ENCODE assay signal across 29 mouse cellular contexts in genomic region chr12:40140706-40141105, GRCm38 (mm10). TPM values are rescaled to one million over a fixed set of nuclear protein-coding genes. Genes with fewer than 3 reads are reported as not detected.
DNase-seq lines count a peak whose midpoint lies in the region; ATAC-seq and TF ChIP-seq lines count a peak whose summit lies in the region.
"Had no signal": no experiment of that assay in that cellular context is flagged by ENCODE, and none has a peak within 500 bp of the region (broad histone marks: within the 10 kb centered on the region; RNA-seq: fewer than 3 reads in every experiment).

No protein-coding gene starts in this region.

- ATAC-seq in granulocyte monocyte progenitor cell, adult 5-6 weeks (replicated peaks; ENCODE audit: poor library complexity, severe bottlenecking) = peak; percentile 91
- peak; percentile 81 for ATAC-seq in neutrophil, adult 5-6 weeks (ENCODE audit: extremely low read depth, insufficient number of reproducible peaks, low FRiP score, poor library complexity, severe bottlenecking)
- ATAC-seq: activated CD4-positive, CD25-positive, alpha-beta regulatory T cell, adult 4 months; forebrain, embryonic 14.5 days; Patski had no signal

- peak; percentile 84 for TF ChIP-seq EP300 in CH12.LX (IDR thresholded peaks at IDR 0.05; ENCODE audit: low read length)

- peak; percentile 71 for DNase-seq in A20 (ENCODE audit: low read depth, low spot score)
- DNase-seq in CH12.LX (ENCODE audit: extremely low read depth) = peak; percentile 55
- DNase-seq in cerebellum, adult 11 months = no peak
- no peak for DNase-seq in adrenal gland, adult 18-20 months (ENCODE audit: low spot score in 2 of 2)
- DNase-seq in adrenal gland, postnatal 14 days = no peak
- no peak for DNase-seq in retina, embryonic 14.5 days (ENCODE audit: low spot score)
- DNase-seq: adrenal gland, adult 2 months; adrenal gland, postnatal 36 days; cerebellum, adult 11-12 months; cerebellum, adult 9-11 months; cerebellum, postnatal 36 days; gastrocnemius, adult 2 months; gastrocnemius, postnatal 25 days; heart, adult 18-20 months; heart, postnatal 14 days; kidney, adult 11 months had no signal

- in situ Hi-C loops in CH12.LX (cut with MboI; ENCODE audit: low pct_ligation_motif_present, low pct_unique_long_range_greater_than_20kb, low sequenced_read_pairs) = no loop called here

- H3K79me2 ChIP-seq in CH12.LX (replicated peaks; ENCODE audit: control insufficient read depth, extremely low read depth, insufficient read depth, poor library complexity, severe bottlenecking) = no peaks in the 10 kb centered on the region

- H3K9ac ChIP-seq in CH12.LX (ENCODE audit: insufficient read depth, low read depth) = no peak overlapping the region
- H3K9ac ChIP-seq: embryonic facial prominence, embryonic 15.5 days; heart, embryonic 15.5 days; hindbrain, embryonic 14.5 days had no signal

- dilution Hi-C loops in CH12.LX (cut with MboI; ENCODE audit: extremely low pct_ligation_motif_present, extremely low pct_unique_long_range_greater_than_20kb, low sequenced_read_pairs) = no loop called here

- H3K4me1 ChIP-seq in CH12.LX (ENCODE audit: control insufficient read depth in 1 of 2, insufficient read depth in 2 of 2) = peaks cover 0 to 15% of the 10 kb centered on the region in 2 experiments; a peak in 1 of 4 replicates
- H3K4me1 ChIP-seq: embryonic facial prominence, embryonic 15.5 days; forebrain, embryonic 10.5 days; heart, embryonic 15.5 days; hindbrain, embryonic 10.5 days had no signal

- H3K4me2 ChIP-seq in CH12.LX (ENCODE audit: insufficient read depth, low read depth, poor library complexity, severe bottlenecking) = 0 out of 2 replicates have a peak overlapping the region, but pooled peaks have one; percentile 27
- H3K4me2 ChIP-seq: embryonic facial prominence, embryonic 15.5 days; heart, embryonic 11.5 days; heart, embryonic 15.5 days; hindbrain, embryonic 14.5 days had no signal

- H3K27me3 ChIP-seq in CH12.LX (replicated peaks) = no peaks in the 10 kb centered on the region
- H3K27me3 ChIP-seq: embryonic facial prominence, embryonic 15.5 days; heart, embryonic 15.5 days; Patski had no signal

- H3K4me3 ChIP-seq in CH12.LX (replicated peaks in 1 of 3; ENCODE audit: low read depth in 2 of 3, low read length in 2 of 3, poor library complexity in 1 of 3) = no peak overlapping the region
- H3K4me3 ChIP-seq: embryonic facial prominence, embryonic 15.5 days; erythroblast, embryonic 14.5 days; forebrain, embryonic 10.5 days; gastrocnemius, adult 2 months; heart, embryonic 15.5 days; hindbrain, embryonic 10.5 days had no signal

- no peak for TF ChIP-seq RAD21 in CH12.LX (IDR thresholded peaks at IDR 0.05; ENCODE audit: low read depth, low read length)

- no peak overlapping the region for H3K27ac ChIP-seq in CH12.LX (ENCODE audit: insufficient read depth, low read depth)
- H3K27ac ChIP-seq: embryonic facial prominence, embryonic 15.5 days; forebrain, embryonic 10.5 days; gastrocnemius, adult 2 months; heart, embryonic 15.5 days; hindbrain, embryonic 10.5 days; hindbrain, embryonic 14.5 days had no signal

- H3K9me3 ChIP-seq in CH12.LX (replicated peaks; ENCODE audit: low read length) = peaks cover 3% of the 10 kb centered on the region
- H3K9me3 ChIP-seq: embryonic facial prominence, embryonic 15.5 days; forebrain, embryonic 10.5 days; heart, embryonic 15.5 days; hindbrain, embryonic 10.5 days had no signal

- no peaks in the 10 kb centered on the region for H3K36me3 ChIP-seq in CH12.LX (replicated peaks in 1 of 2; ENCODE audit: control insufficient read depth in 1 of 2, insufficient read depth in 1 of 2, low read length in 1 of 2)
- H3K36me3 ChIP-seq: embryonic facial prominence, embryonic 15.5 days; forebrain, embryonic 10.5 days; heart, embryonic 15.5 days; hindbrain, embryonic 10.5 days had no signal

- no peak for TF ChIP-seq POLR2A in CH12.LX (IDR thresholded peaks at IDR 0.05; ENCODE audit: low read depth, low read length)

- TF ChIP-seq CTCF in CH12.LX (conservative IDR thresholded peaks at IDR 0.05 in 1 of 2, IDR thresholded peaks at IDR 0.05 in 1 of 2; ENCODE audit: low read depth in 2 of 2, low read length in 2 of 2) = no peak

TF ChIP-seq in CH12.LX, 34 proteins besides CTCF, POLR2A, EP300 and RAD21:
- TF ChIP-seq ETS1 (conservative IDR thresholded peaks at IDR 0.05; ENCODE audit: low read depth, low read length) (peak; percentile 88), UBTF (IDR thresholded peaks at IDR 0.05; ENCODE audit: low read depth, low read length) (no peak), MYC (IDR thresholded peaks at IDR 0.05; ENCODE audit: low read depth, low read length) (no peak), MAX (IDR thresholded peaks at IDR 0.05; ENCODE audit: low read length) (no peak), BHLHE40 (IDR thresholded peaks at IDR 0.05; ENCODE audit: low read depth, low read length) (peak; percentile 57; the same call in 1 of the 2 replicates), ZKSCAN1 (IDR thresholded peaks at IDR 0.05; ENCODE audit: borderline replicate concordance, low read depth, low read length) (no peak), E2F4 (IDR thresholded peaks at IDR 0.05; ENCODE audit: insufficient replicate concordance, low read depth, low read length) (no peak), ELF1 (IDR thresholded peaks at IDR 0.05; ENCODE audit: low read depth, low read length) (0 out of 2 replicates have a peak, but pooled peaks have one; percentile 36), JUND (conservative IDR thresholded peaks at IDR 0.05; ENCODE audit: low read depth, low read length) (0 out of 2 replicates have a peak, but pooled peaks have one; percentile 23), ZC3H11A (IDR thresholded peaks at IDR 0.05; ENCODE audit: low read depth, low read length) (no peak), GABPA (IDR thresholded peaks at IDR 0.05; ENCODE audit: insufficient replicate concordance, low read depth, low read length) (no peak), RCOR1 (conservative IDR thresholded peaks at IDR 0.05; ENCODE audit: low read depth, low read length) (0 out of 2 replicates have a peak, but pooled peaks have one; percentile 45), TCF12 (IDR thresholded peaks at IDR 0.05; ENCODE audit: low read depth, low read length) (no peak), SIN3A (IDR thresholded peaks at IDR 0.05; ENCODE audit: low read length) (no peak), POLR2AphosphoS2 (IDR thresholded peaks at IDR 0.05; ENCODE audit: low read depth, low read length) (no peak), MAFK (IDR thresholded peaks at IDR 0.05; ENCODE audit: insufficient replicate concordance, low read length) (no peak), IRF4 (IDR thresholded peaks at IDR 0.05; ENCODE audit: low read depth, low read length) (0 out of 2 replicates have a peak, but pooled peaks have one; percentile 25), MEF2A (IDR thresholded peaks at IDR 0.05; ENCODE audit: borderline replicate concordance, low read depth, low read length) (no peak; the same call in 1 of the 2 replicates)

RNA-seq across cellular contexts. Expression of gene Scin, which starts 6.7 kb away (rescaled TPM):
- total RNA-seq in CH12.LX (2012; rRNA removed) (0.04 TPM in 1 of 2 replicates, not detected in the other), CH12.LX (2014; rRNA removed) (not detected in 2 replicates)
- polyA plus RNA-seq in CH12.LX (2012; ENCODE audit: insufficient read length, low read depth) = not detected in 2 replicates
- 1.7 and 6.1 TPM in 2 replicates for total RNA-seq in granulocyte monocyte progenitor cell, adult 5-6 weeks (2014; fragmentation: Nextera tagmentation)
- total RNA-seq in granulocyte monocyte progenitor cell, adult 5-6 weeks (2017) = 1.4 and 1.5 TPM in 2 replicates
- total RNA-seq in neutrophil, adult 5-6 weeks (2017) = not detected in 2 replicates
- total RNA-seq in adrenal gland, adult 18-20 months (2021) = 1 to 10 TPM; 1.8 to 1.9 TPM
- total RNA-seq in adrenal gland, postnatal 14 days (2021) = 0.37 and 0.56 TPM in 2 replicates
- polyA plus RNA-seq: forebrain, embryonic 10.5 days; forebrain, embryonic 14.5 days; hindbrain, embryonic 14.5 days had no signal

RNA-seq across cellular contexts. Expression of gene Lsmem1, which starts 58.6 kb away (rescaled TPM):
- total RNA-seq in CH12.LX (2012; rRNA removed) = not detected in 2 replicates
- not detected in 2 replicates for total RNA-seq in CH12.LX (2014; rRNA removed)
- polyA plus RNA-seq in CH12.LX (2012; ENCODE audit: insufficient read length, low read depth) = not detected in 2 replicates
- not detected in 2 replicates for total RNA-seq in granulocyte monocyte progenitor cell, adult 5-6 weeks (2014; fragmentation: Nextera tagmentation)
- 0.52 TPM in 1 of 2 replicates, not detected in the other for total RNA-seq in granulocyte monocyte progenitor cell, adult 5-6 weeks (2017)
- total RNA-seq in neutrophil, adult 5-6 weeks (2017) = 0.23 and 0.98 TPM in 2 replicates
- total RNA-seq in adrenal gland, adult 18-20 months (2021) = under 1 TPM in 1 of 2 experiments, not detected in 1; 0.13 TPM
- 0.26 TPM in 1 of 2 replicates, not detected in the other for total RNA-seq in adrenal gland, postnatal 14 days (2021)
- total RNA-seq: adrenal gland, postnatal 36 days had no signal
- polyA plus RNA-seq: adrenal gland, adult 2 months; erythroblast, embryonic 14.5 days; forebrain, embryonic 10.5 days; forebrain, embryonic 14.5 days; hindbrain, embryonic 10.5 days; hindbrain, embryonic 14.5 days; intestine, embryonic 14.5 days; Patski had no signal

Comparison
In these comparisons a context has a peak if more than half of its experiments do, and no peak if none do; other contexts are left out.
1. DNase-seq: peak in A20 (single experiment) and CH12.LX (single experiment); none in cerebellum, adult 11 months (single experiment), adrenal gland, adult 18-20 months (0 of 2), adrenal gland, postnatal 14 days (single experiment) and retina, embryonic 14.5 days (single experiment).